Mouse (Mus musculus): Measurements from ENCODE around the gene Adh7.

Adh7 gene

GRCm38 (mm10) chr3:138224363-138224954 lies 6.9 kb downstream of the Adh7 start:
- no peak for DNase-seq (ENCODE audit: low spot score)

DNA sequence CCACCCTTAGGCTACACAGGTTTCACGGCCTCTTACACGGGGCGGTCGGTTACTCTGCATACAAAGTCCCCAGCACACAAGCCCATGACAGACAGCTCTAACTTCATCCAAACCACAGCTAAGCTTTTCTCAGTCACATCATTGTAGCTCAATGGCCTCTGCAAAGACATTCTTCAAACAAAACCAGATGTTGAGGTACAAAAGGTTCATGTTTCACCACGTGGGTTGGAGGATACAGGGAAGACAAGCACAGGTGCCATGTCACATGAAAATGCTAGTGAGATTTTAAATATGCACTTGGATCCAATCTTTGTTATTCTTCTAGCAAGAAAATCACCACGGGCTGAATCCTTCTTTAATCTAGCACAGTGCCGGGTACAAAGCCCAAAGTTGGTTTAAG lies 7.8 kb downstream of the Adh7 start:
- DNase-seq (ENCODE audit: low spot score): no peak

DNA sequence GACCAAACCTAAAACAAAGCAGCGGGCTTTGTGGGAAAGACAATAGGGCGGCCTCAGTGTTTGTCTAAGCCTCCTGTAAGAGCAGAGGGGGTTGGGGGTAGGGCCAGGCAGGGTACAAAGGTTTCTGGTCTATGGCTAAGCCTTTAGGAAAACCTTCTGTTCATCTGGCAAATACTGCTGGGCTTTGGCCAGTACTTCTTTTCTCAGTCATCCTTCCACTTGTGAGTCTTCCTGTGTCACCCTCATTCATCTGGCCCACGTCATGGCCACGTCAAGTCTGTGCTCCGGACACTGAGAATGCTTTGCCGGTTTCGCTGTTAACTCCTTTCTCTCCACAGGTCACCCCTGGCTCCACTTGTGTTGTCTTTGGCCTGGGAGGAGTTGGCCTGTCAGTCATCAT lies 8.3 kb downstream of the Adh7 start:
- DNase-seq (ENCODE audit: low spot score): peak; percentile 14

DNA sequence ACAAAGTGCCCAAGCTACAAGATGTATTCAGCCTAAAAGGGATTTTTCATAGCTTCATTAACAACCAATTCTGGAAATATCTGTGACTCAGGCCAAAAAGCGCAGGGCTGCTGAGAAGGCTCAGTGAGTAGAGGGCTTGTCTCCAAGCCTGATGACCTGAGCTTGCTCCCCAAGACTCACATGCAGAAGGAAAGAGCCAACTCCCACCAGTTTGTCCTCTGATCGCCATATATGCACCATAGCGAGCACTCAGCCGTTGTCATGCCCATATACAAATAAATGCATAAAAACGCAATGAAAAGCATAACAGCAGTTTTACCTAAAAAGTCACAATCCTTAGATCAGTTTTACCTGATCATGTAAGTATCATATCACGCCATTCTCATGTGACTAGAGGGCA lies 8.9 kb downstream of the Adh7 start:
- no peak for DNase-seq (ENCODE audit: low spot score)

DNA sequence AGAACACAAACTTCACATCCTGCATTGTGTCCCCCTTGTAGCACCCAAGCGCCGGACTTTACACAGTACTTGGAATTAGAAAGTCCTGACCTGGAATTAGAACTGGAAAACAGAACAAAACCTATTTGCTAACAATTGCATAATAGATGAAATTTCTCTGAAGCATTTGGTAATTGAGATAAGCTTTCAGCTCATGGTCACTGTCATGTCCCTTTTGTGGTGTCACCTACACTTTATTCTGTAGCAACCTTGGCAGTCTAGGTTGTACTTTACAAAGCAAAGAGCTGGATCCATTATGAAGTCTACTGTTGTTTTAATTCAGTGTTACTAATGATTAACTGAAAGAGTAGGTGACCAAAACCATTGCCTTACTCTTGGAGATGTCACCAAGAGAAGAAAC lies 9.5 kb downstream of the Adh7 start:
- DNase-seq (ENCODE audit: low spot score): no peak

DNA sequence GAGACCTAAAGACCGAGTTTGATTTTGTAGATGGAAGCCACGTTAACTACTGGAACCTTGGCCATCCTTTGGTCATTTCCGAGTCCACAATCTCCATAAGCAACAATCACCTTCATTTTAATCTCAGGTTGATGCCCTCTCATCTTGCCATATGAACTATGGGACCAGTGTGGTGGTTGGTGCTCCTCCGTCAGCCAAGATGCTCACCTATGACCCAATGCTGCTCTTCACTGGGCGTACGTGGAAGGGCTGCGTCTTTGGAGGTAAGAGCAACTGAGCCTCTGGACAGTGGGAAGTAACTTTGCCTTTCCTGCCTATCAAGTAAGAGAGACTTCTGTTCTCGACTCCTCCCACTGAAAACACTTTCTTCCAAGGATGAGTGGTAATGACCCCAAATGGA lies 10.2 kb downstream of the Adh7 start:
- no peak for DNase-seq (ENCODE audit: low spot score)

- no peak for DNase-seq (ENCODE audit: low spot score)
These were observed 11.9 kb downstream of the Adh7 start for GRCm38 (mm10) chr3:138229448-138229847.

DNA sequence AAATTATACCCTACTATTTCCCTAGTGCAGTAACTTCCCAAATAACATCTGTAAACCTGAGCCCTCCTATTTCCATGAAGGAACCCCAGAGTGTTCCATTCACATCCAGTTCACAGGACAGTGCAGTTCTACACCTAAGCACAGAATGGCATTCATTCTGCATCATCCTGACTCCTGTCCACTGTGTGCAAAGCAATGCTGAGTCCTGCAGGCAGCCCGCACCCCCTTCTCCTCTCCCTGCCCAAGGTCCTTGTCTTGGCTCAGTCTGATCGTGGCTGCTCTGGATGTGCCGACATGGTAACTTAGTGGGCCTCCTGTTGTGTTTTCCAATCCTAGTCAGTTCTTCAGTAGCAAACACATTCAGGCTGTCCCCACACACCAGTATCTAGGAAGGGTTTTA lies 12.7 kb downstream of the Adh7 start:
- no peak for DNase-seq (ENCODE audit: low spot score)

GRCm38 (mm10) chr3:138231531-138231930 lies 14.0 kb downstream of the Adh7 start:
- no peak for DNase-seq (ENCODE audit: low spot score)

DNA sequence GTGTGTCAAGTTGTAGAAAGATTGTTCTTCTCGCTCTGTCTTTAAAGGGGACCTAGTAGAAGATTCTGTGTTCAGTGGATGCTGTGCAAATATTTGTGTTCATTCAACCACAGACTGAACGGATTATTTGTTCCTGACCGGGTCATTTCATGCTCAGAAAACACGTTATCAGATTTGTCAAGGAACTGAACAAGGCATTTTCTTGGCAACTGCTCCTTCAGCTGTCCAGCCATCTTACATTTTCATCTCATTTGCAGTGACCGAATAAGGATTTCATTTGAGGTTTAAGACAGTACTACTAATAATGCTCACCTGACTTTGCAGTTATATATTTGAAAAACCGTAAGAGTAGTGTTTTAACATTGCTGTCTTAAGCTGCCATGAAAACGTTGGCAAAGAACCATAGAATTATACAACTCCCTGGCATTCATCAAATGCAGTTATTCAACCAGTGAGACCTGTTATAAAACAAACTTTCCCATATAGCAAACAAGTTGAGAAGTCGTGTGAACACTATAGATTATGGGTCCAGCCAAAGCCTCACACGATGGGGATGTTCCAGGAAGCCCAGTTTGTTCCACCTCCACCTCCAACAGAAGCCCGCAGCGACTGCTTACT lies 19.1 kb downstream of the Adh7 start:
- DNase-seq (ENCODE audit: low spot score): no peak

- DNase-seq (ENCODE audit: low spot score): no peak
These were observed 20.5 kb downstream of the Adh7 start for GRCm38 (mm10) chr3:138238046-138238445.

- DNase-seq (ENCODE audit: low spot score): no peak
These were observed 21.9 kb downstream of the Adh7 start for GRCm38 (mm10) chr3:138239461-138239860.

DNA sequence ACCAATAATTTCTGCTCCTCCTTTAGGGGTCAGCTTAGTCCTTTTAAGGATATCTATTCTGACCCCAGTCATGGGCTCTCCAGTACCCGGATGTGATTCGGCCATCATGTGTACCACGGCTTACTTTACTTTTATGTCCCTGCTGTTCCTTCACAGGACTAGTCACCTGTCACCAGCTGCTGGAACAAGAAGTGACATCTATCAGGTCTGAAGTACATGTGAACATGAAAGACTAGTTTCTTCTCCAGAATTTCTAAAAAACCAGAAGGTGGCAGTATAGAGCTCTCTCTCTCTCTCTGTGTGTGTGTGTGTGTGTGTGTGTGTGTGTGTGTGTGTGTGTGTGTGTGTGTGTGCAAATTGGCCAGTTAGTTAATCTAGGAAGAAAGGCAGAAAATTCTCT lies 22.9 kb downstream of the Adh7 start:
- no peak for DNase-seq (ENCODE audit: low spot score)

DNA sequence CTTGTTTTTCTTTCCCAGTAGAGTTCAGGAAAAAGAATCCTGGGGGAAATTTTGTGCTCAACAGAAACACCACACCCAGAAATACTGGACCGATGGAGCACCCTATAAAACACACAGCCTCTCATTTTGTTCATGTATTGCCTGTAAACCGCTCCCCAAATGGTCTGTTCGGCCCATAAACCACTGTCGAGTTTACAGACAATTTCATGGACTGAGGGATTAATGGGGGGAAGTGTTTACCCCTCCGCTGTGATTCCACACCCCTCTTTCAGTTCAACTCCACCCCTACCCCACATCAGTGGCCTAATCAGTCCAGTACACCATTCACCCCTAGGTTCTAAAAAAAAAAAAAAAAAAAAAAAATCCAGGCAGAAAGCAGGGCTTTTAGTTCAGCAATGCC lies 23.4 kb downstream of the Adh7 start:
- DNase-seq (ENCODE audit: low spot score): no peak

- no peak for DNase-seq (ENCODE audit: low spot score)
These were observed 23.8 kb downstream of the Adh7 start for GRCm38 (mm10) chr3:138241371-138241770.

DNA sequence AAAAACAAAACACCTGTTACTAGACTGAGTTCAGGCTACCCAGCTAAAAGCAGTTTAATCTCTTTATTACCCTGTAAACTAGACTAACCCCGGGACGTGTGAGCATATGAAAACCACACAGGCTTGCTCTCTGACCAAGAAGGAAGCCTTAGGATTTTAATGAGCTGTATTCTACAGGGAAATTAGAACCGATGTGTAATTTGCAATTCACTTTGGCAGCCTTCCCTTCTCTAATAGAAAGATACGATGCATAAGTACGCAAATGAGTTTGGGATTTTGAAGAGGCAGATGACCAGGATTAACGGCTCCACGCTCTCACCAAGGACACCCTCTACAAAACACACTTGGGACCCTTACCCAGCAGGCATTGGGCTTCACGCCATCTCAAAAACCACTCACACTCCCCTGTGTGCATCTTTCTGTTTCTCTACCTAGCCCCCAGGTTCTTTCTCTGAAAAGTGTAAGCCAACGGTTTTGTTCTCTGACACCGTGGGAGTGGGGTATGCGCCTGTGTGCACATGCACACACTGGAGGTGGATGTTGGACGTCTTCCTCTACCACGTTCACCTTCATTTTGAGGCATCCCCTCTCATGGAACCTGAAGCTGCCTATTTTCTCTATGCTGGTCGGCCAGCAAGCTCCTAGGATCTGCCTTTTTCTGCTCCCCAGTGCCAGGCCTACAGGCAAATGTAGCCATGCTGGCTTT lies 24.6 kb downstream of the Adh7 start:
- no peak for DNase-seq (ENCODE audit: low spot score)

GRCm38 (mm10) chr3:138242933-138243332 lies 25.4 kb downstream of the Adh7 start:
- DNase-seq (ENCODE audit: low spot score): no peak

DNA sequence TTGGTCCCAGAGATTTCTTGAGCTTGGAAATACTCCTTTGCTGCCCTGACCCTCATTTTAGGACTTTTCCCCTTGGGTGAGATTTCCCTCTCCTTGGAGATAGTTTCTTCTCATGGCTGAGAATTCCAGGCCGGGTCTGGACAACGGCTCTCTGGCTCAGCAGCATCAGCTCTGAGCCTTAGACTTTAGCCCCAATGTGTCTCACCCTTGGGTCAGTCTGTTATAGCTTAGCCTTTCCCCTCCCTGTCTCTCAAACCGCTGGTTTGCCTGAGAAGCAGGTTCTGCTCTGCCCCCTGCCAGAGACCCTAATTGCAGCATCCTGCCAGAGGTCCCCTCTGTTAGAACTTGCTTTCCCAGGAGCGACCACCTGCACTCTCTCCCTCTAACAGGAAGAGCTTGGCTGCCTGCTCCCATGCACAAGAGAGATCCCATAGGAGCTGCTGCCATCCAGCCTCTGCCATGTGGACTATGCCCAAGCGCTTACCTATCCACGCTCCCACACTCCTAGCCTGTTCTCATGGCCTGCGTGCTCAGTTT lies 26.8 kb downstream of the Adh7 start:
- DNase-seq (ENCODE audit: low spot score): no peak

DNA sequence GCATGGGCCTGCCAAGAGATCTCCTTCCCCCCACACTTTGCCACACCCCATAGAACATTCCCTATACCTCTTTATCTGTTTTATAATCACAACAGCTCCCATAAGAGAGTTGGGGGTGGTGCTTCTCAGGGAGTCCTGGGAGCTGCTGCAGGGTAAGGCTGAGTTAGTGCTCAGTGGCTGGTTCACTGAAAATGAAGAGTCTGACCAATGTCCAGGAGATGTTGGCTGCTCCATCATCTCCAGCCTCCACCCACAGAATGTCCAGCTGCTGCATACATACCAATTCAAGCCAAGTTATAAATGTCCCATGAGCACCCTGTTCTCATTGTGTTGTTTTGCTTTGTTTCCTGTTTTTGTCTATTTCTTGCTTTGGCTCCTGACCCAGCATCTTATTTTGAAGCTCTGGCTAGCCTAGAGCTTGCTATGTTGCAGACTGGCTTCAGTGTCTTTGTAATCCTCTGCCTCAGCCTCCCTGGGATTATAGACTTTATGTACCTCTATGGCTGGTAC lies 29.0 kb downstream of the Adh7 start:
- DNase-seq (ENCODE audit: low spot score): no peak

- no peak for DNase-seq (ENCODE audit: low spot score)
These were observed 29.7 kb downstream of the Adh7 start for GRCm38 (mm10) chr3:138247241-138247640.

DNA sequence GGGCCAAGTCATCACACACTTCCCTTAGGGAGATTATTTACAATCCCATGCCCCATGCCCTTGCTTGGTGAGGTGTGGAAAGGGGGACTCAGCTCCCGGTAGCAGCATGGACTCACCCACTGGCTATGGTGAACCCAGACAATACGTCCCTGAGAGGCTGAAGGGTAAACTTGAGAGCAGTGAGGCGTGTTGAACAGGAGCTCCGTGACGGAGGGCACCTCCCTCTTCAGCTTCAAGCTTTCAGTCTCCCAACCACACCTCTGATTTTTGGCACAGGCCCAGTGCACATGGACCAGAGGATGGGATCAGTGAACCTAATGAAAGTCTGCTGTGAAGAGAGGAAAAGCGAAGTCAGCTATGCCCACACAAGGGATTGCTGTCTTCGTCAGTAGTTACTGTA lies 30.5 kb downstream of the Adh7 start:
- DNase-seq (ENCODE audit: low spot score): no peak

GRCm38 (mm10) chr3:138248746-138249145 lies 31.2 kb downstream of the Adh7 start:
- DNase-seq (ENCODE audit: low spot score): no peak

DNA sequence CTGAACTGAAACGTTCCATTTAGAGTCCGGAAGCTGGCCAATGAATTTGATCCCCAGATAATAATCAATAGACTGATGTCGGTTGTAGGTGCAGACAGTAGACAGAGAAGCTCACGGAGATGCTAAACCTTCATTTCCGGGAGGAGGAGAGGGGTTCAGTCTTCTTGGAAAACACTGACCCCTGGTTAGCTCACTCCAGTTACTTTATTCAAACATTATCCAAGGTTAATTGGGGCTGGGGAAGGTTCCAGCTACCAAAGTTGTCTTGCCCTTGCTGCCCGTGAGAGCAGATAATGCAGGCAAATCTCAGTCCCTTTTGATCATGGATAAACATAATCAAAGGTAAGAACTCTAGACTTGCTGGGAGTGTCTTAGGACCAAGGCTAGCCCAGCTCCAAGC lies 33.6 kb downstream of the Adh7 start:
- DNase-seq (ENCODE audit: low spot score): no peak

Measured in embryo, embryonic 10 days (tissue).